Mouse (Mus musculus) right cerebral cortex, postnatal 36 days (tissue): ENCODE data around the gene Oog1.
"Not testable (repeated sequence)": the region's sequence is repeated elsewhere in the genome, so short reads cannot be mapped to it uniquely, and the experiment has no call there.

Experiments used
- DNase-seq, 2 experiments: peaks; one replicate each; pipeline ENCODE4 v3.0.0; 2022; ENCODE audit warnings: low spot score in 2 of 2, mixed read lengths in 1 of 2

Oog1 gene

GRCm38 (mm10) chr12:87602388-87602787 lies at the start of gene Oog1:
TSS of gene Oog1 (plus strand) at chr12:87602688.
- not testable (repeated sequence) for DNase-seq

GRCm38 (mm10) chr12:87601388-87601787 lies 1.1 kb upstream of the Oog1 start:
- DNase-seq: not testable (repeated sequence)

DNA sequence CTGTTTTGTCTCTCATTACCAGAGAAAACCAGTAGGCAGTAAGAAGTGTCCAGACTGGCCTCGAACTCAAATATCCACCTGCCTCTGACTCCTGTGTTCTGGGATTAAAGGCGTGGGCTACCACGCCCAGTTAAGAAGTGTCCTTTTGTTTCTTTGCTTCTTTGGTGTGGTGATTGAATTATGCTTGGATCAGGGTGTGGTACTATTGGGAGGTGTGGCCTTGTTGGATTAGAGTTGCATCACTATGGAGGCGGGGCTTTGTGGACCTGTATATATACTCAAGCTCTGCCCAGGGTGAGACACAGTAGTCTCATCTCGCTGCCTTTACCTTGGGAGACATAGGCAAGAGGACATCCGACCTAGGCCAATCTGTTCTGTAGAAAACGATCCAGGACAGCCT lies 16.1 kb downstream of the Oog1 start, which contains the start of gene Gm4027:
Gm4027 (plus strand) TSS at position 301 of the 400 bp plus-strand sequence.
- not testable (repeated sequence) for DNase-seq

DNA sequence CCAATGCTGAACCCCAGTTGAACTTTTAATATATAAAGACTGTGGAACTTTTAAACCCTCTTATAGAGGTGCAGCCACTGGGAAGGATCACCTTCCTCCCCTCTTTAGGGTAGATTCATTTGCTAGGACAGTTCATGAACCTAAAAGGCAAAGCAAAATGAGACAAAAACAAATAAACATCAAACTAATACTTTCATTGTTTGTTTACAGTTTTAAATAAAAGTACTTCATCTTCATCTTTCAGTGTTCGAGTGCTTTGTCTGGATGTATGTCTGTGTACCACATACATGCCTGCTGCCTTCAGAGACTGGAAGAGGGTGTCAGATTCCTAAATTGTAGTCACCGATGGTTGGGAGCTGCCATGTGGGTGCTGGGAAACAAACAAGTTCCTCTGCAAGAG lies 42.0 kb downstream of the Oog1 start, which contains the start of gene Gm16381:
Gm16381 (minus strand) TSS at position 101 of the 400 bp plus-strand sequence.
- not testable (repeated sequence) for DNase-seq

DNA sequence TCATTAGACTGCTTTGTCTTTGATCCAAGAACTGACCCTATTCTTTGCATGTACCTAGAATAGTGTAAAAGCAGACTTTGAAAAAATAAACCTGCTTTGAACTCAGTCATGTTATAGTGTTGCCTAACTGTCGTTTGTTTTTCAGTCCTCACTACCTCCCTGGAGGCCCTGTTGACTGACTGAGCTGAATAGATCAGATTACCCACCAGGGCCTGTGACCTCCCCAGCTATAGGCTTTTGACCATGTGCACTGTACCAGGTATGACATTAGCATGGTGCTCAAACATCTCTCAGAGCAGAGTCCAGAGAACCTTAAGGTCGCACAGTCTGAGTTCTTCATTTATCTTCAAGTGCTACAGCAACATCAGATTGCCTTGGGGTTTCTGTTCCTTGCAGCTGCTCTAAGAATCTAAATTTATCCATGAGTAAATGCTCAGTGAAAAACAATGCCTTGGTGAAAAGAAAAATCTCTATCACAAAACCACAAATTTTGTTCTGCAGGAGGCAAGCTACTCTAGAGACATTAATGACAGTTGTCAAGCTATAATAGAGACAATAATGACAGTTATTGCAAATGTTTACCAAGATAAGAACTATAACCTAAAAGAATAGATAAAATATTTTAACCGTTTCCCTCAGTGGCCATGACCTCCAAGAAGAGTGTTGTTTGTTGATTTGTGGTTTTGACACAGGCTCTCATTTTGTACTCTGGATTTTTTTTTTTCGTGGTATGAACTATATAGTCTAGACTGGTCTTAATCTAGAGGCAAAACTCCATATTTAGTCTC lies 50.6 kb downstream of the Oog1 start:
- DNase-seq: not testable (repeated sequence)
